Mouse (Mus musculus) cerebellum, adult 18-20 months (tissue): ENCODE data around the gene Rad51b.

Experiments
- DNase-seq, 2 experiments: peaks; one replicate each; pipeline ENCODE4 v3.0.0; 2021

The Rad51b gene

GRCm38 (mm10) chr12:79846247-79847151 is 549.4 kb downstream of the Rad51b start:
- no peak for DNase-seq

DNA sequence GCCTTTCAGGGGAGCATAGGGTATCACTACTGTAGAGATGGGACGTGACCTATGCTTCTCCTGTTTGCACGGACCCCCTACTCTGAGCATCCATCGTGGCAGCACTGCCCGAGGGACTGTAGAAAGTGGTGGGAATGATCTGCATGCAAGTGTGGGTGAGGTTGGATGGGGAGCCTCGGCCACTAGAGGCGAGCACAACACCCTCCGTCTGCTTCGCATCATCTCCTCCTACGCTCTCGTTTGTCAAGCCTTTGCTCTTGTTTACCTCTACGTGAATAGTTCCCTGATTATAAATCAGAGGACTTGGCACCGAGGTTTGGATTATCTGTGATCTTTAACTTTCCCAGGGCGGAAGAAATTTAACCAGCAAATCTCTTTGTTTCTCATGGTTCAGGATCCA is 551.5 kb downstream of the Rad51b start:
- DNase-seq: no peak

- DNase-seq: no peak
Observed at GRCm38 (mm10) chr12:79850021-79850420, 552.9 kb downstream of the Rad51b start.

- no peak for DNase-seq
Observed at GRCm38 (mm10) chr12:79851898-79852297, 554.8 kb downstream of the Rad51b start.

GRCm38 (mm10) chr12:79852606-79853005 is 555.5 kb downstream of the Rad51b start:
- no peak for DNase-seq

GRCm38 (mm10) chr12:79853901-79854490 is 556.9 kb downstream of the Rad51b start:
- DNase-seq: no peak

- no peak for DNase-seq
Observed at GRCm38 (mm10) chr12:79854507-79854906, 557.4 kb downstream of the Rad51b start.

DNA sequence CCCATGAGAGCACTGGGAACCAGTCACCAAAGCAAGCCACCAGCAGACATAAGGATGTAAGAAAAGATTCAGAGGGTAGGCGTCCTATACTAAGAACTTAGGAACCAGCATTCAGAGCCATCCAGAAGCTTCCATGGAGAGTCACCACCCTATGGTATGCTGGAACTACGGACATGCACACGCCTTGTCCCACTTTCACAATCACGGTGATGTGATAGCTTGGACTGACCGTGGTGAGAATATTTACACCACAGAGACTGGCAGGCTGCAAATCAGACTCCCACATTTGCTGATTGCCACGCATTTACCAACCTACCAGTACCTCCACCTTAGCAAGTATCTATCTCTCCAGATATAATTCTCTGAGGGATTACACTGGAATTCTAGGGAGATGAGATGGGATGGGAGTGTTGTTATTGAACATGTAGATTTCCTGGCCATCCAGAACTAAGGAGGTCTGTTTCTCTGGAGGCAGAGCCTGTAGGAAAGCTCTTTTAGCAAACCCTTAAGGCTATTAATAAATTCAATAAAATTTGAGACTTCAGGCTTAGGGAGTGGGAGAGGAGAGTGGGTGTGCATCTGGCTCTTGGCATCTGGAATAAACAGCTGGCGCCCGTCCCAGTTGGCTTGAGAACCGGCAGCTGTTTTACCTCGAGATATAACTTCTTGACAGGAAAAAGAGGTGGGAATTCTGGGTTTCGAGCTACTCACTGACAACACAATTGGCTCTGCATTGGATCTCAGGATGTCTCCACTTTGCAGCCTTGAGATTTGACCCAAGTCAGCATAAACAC is 559.2 kb downstream of the Rad51b start:
- no peak for DNase-seq

DNA sequence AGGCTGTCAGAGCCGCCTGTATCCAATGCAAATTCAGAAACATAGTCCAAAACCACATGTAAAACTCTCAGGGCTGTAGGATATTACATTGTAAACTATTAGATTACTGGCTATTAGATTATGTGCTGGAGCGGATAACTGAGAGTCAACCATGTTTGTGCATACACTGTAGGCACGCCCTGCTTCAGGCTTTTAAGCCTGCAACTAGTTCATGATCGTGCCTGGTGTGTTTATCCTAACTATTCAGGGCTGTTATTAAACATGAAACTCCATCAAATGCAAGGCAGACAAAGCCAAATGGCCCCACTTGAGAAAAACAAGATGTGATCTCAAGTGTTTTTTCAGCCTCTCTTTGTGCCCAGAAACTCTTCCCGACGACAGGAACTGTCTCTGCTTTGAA is 560.6 kb downstream of the Rad51b start:
- no peak for DNase-seq

DNA sequence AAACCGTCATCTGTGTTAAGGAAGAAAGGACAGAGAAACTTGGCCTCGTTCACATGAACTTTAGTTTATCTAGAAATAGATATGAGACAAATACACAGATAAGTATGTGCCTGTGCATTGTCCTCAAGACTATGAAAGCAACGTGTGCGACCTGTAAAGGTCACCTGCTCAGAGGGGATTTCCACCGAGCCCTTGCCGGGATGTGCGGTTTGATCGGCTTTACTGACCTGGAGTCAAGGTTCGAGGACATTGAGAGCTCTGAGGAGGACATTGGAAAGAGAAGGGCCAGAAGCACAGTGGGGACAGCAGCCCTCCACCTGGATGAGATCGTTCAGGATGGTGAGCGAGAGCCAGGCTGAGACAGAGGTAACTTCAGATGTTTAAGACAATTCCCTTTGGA is 561.3 kb downstream of the Rad51b start:
- no peak for DNase-seq

GRCm38 (mm10) chr12:79859354-79860247 is 562.5 kb downstream of the Rad51b start:
- DNase-seq: no peak

GRCm38 (mm10) chr12:79860248-79860555 is 563.1 kb downstream of the Rad51b start:
- no peak for DNase-seq
